In the genomic region with DNA sequence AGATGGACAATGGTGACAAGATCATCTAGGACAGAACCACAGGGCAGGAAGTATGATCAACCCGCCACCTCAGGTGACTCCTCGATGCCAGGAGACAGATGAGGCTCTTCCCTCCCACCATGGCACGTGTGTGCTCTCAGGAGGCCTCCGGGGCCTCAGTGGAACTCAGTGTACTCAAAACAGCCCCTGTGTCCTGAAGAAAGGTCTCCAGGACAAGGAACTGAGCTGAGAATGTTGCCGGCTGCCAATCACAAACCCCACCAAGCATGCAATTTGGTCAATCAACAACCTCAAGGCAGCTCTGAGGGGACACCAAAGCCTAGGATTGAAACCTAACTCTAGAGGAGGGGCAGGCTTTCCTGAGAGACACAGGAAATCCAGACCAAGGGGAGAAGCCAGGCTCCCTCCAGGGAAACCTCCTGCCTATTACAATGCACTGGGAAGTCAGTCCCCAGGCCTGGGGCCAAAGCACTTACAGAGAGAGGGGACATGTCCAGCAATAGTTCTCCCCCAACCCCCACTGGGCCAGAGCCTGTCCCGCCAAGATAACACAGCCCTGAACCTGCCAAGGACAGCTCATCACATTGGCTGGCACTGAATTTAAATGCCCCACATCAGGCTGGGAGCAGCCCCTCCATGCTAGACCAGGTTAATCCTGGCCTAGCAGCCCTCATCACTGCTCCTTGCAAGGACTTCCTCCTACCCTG, we compare ENCODE assay signal across 13 mouse cellular contexts. TPM values are rescaled to one million over a fixed set of nuclear protein-coding genes. Genes with fewer than 3 reads are reported as not detected.
DNase-seq lines count a peak whose midpoint lies in the region; ATAC-seq and TF ChIP-seq lines count a peak whose summit lies in the region.
"Had no signal": no experiment of that assay in that cellular context is flagged by ENCODE, and none has a peak within 500 bp of the region (broad histone marks: within the 10 kb centered on the region; RNA-seq: fewer than 3 reads in every experiment).

No protein-coding gene starts in this region.

- H3K4me3 ChIP-seq in lung, adult 2 months (replicated peaks; ENCODE audit: extremely low read depth, low read depth, low read length): no peak overlapping the region
- no peak overlapping the region for H3K4me3 ChIP-seq in small intestine, adult 2 months (ENCODE audit: low read depth, low read length)

- no peak for ATAC-seq in monocyte, adult 5-6 weeks (replicated peaks; ENCODE audit: insufficient number of reproducible peaks, low FRiP score, low TSS enrichment, poor library complexity, severe bottlenecking)
- ATAC-seq: intestine, embryonic 16.5 days had no signal

- H3K27me3 ChIP-seq in small intestine, adult 2 months (ENCODE audit: control insufficient read depth, insufficient read depth, low read length): no peaks in the 10 kb centered on the region

- H3K27ac ChIP-seq in small intestine, adult 2 months (ENCODE audit: insufficient read depth, low read depth, low read length): peak overlapping the region; percentile 83

- peak; percentile 71 for DNase-seq in cerebellum, adult 11-12 months
- DNase-seq in cerebellum, postnatal 4 days (ENCODE audit: low spot score in 2 of 2): no peak
- peak; percentile 59 for DNase-seq in lung, postnatal 10 days
- DNase-seq in lung, adult 2 months: no peak
- peak; percentile 73 to 83 for DNase-seq in heart, postnatal 14 days
- DNase-seq in urinary bladder, adult 18-20 months (ENCODE audit: low spot score in 2 of 2): no peak
- DNase-seq: adrenal gland, postnatal 10 days; cerebellum, adult 11 months; gastrocnemius, postnatal 10 days; thymus, postnatal 36 days had no signal

- peaks cover 27% of the 10 kb centered on the region for H3K4me1 ChIP-seq in lung, adult 2 months (ENCODE audit: control insufficient read depth, insufficient read depth, low read length)
- H3K4me1 ChIP-seq in small intestine, adult 2 months (ENCODE audit: control insufficient read depth, insufficient read depth, insufficient read length, low read length): peaks cover 64% of the 10 kb centered on the region

- no peak for TF ChIP-seq CTCF in lung, adult 2 months (IDR thresholded peaks at IDR 0.05; ENCODE audit: insufficient read depth, low read length)
- no peak for TF ChIP-seq CTCF in small intestine, adult 2 months (IDR thresholded peaks at IDR 0.05; ENCODE audit: extremely low read depth, insufficient read length, insufficient replicate concordance, low read depth, low read length)

- TF ChIP-seq POLR2A in lung, adult 2 months (IDR thresholded peaks at IDR 0.05; ENCODE audit: borderline replicate concordance, extremely low read depth, low read depth, low read length): no peak
- TF ChIP-seq POLR2A in small intestine, adult 2 months (IDR thresholded peaks at IDR 0.05; ENCODE audit: low read depth, low read length): no peak

- no peaks in the 10 kb centered on the region for H3K36me3 ChIP-seq in small intestine, adult 2 months (ENCODE audit: control insufficient read depth, insufficient read depth, low read length)

- 60% methylated on average over 6 of the region's 6 CpGs for WGBS in lung, adult 2 months
- 53% methylated on average over 6 of the region's 6 CpGs for WGBS in small intestine, adult 2 months

- intact Hi-C loops in heart, postnatal 14 days (cut with DNase I): loop anchor here (5.0 kb wide), 1 partner anchor 35 kb away; no protein-coding TSS in a partner anchor

RNA-seq across cellular contexts. Expression of a gene that starts 37.8 kb away (rescaled TPM):
- polyA plus RNA-seq in lung, adult 2 months (2012; rRNA removed): 22.2 and 22.5 TPM in 2 replicates
- 10 to 100 TPM; 33.2 to 35.2 TPM for total RNA-seq in heart, postnatal 14 days (2021)
- 58.8 and 100 TPM in 2 replicates for polyA plus RNA-seq in small intestine, adult 2 months (2012; rRNA removed)
- 0.32 to 1.4 TPM in 2 of 3 replicates, not detected in the other for total RNA-seq in monocyte, adult 5-6 weeks (2017)

RNA-seq across cellular contexts. Expression of a gene that starts 58.1 kb away (rescaled TPM):
- 11.1 and 15.8 TPM in 2 replicates for polyA plus RNA-seq in lung, adult 2 months (2012; rRNA removed)
- 10 to 100 TPM; 27.6 to 28.0 TPM for total RNA-seq in heart, postnatal 14 days (2021)
- polyA plus RNA-seq in small intestine, adult 2 months (2012; rRNA removed): 4.8 and 11.4 TPM in 2 replicates
- 22.4 to 31.4 TPM (median 26.9 TPM) in 3 replicates for total RNA-seq in monocyte, adult 5-6 weeks (2017)

RNA-seq across cellular contexts. Expression of a gene that starts 58.3 kb away (rescaled TPM):
- polyA plus RNA-seq in lung, adult 2 months (2012; rRNA removed): 19.8 and 28.4 TPM in 2 replicates
- 10 to 100 TPM; 75.6 to 78.4 TPM for total RNA-seq in heart, postnatal 14 days (2021)
- 4.2 and 8.9 TPM in 2 replicates for polyA plus RNA-seq in small intestine, adult 2 months (2012; rRNA removed)
- total RNA-seq in monocyte, adult 5-6 weeks (2017): 101 to 135 TPM (median 121 TPM) in 3 replicates

Comparison
In these comparisons a context has a peak if more than half of its experiments do, and no peak if none do; other contexts are left out.
1. DNase-seq: peak in cerebellum, adult 11-12 months (single experiment), lung, postnatal 10 days (single experiment) and heart, postnatal 14 days (2 of 2); none in cerebellum, postnatal 4 days (0 of 2), lung, adult 2 months (single experiment) and urinary bladder, adult 18-20 months (0 of 2).
2. RNA of a gene that starts 37.8 kb away (total RNA-seq): 33.2 to 35.2 TPM in heart, postnatal 14 days; 0.32 to 1.4 TPM in monocyte, adult 5-6 weeks; every median in the first group is over 10 times any median in the second.